Mouse (Mus musculus): ENCODE measurements around the gene Slc17a9. TPM values are rescaled to one million over a fixed set of nuclear protein-coding genes. Genes with fewer than 3 reads are reported as not detected.
"Not testable (repeated sequence)": the region's sequence is repeated elsewhere in the genome, so short reads cannot be mapped to it uniquely, and the experiment has no call there.

The Slc17a9 gene
- total RNA-seq, 4 experiments from 2014 or later = 0.30 to 0.75 (median 0.40) TPM

DNA sequence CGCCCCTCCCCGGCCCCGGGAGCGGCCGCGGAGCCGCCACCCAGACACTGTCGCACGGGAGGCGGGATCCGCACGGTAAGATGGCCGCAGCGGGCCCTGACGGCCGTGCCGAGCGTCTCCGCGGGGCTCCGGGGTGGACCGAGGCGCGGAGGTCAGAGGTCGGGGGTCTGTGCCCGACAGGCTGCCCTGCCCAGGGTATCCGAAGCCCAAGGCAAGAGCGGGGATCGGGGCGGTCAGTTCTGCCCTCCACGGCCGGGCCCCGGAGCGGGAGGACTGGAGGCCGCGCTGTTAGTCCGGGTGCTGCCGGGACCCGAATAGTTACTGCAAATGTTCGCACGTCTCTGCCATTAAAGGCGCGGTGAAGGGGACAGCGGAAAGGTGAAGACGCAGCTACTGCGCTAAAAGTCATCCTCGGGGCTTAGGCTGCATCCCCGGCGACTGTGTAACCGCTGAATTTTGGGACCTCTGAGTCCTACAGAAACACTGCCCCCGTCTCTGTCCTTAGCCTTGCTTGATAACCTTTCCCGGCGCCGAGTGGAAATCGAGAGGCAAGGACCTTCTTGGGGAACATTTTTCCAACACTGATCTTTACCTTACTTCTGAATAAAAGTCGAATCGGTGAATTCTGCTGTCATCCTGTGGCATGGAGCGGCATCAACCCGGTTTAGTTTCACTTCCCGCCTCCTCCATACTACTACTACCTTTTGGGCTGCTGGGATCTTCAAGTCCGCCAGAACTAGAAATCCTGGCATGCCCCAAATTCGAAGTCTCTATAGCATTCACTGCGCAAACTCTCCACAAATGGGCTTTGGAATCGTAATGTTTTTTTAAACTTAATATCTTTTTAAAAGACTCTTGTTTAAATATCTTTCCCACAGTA is 14.5 kb upstream of the Slc17a9 start:
- no peak for DNase-seq (ENCODE audit: low spot score)

DNA sequence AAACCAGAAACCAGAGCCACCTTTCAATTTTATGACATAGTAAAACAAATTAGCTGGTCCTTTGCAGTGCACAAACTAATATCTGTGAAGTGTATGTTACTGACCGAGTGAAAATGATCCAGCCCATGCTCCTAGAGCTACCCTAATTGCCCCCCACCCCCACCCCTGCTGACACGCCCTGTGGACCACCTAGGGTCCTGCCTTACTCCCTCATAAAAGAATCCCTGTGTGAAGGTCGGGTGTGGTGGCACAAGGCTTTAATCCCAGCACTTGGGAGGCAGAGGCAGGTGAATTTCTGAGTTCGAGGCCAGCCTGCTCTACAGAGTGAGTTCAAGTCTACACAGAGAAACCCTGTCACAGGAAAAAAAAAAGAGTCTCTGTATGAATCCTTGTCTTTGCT is 13.5 kb upstream of the Slc17a9 start:
- no peak for DNase-seq (ENCODE audit: low spot score)

DNA sequence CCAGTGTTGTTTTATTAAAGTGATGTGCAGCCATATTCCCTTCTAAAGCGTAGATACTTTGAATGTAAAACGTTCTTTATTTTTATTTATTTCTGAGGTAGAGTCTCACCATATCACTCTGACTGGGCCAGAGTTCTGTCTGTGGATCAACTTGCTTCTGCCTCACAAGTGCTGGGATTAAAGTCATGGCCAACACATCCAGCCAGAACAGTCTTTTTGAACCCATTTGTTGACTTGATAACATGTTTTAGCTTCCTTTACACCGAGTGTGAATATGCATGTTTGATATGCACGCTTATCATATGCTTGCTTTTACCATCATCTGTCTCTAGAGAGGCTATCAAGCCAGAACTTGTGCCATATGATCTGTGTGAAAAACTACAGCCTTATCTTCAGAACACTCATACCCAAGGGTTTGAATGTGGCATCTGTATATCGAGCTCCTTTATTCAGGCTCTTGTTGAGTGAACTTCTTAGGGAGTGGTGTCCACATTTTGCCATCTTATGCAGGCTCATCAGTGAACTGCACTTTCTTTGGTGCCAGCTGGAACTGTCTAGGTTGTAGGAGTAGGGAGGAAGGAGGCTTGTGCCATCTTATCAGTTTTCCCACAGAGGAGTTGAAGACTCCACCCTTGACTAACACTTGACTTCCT is 12.9 kb upstream of the Slc17a9 start:
- no peak for DNase-seq (ENCODE audit: low spot score)

DNA sequence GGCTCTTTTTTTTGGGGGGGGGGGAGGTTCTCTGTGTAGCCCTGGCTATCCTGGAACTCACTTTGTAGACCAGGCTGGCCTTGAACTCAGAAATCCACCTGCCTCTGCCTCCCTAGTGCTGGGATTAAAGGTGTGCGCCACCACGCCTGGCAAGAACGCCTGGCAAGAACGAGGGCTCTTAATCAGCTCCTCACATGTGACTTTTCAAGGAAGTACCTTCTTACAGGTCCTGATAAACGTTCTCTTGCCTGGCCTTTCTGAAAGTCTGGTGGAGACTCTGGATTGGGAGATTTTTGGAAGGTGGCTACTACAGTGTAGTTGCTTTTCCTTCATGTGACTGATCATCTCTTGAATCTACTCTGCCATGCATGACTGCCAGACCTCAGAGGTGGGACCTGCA is 2.3 kb upstream of the Slc17a9 start:
- not testable (repeated sequence) for DNase-seq (ENCODE audit: low spot score)

DNA sequence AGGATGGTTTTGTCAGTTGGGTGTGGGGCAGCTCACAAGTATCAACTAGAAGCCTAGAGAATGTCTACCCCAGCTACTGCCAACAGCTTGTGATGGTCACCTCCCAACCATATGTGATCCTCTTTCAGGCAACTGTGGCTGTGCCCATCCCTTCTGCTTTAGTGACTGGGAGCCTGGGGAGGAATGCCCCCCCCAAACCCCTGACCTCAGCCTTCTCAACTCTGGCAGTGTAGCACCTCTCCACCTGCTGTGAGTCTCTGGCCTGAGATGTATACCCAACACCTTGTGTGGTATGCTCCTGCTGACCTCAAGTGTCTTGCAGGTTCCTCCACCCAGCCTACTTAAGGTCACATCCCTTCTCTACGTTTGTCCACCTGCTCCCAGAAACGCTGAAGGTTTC is 1.2 kb upstream of the Slc17a9 start:
- DNase-seq (ENCODE audit: low spot score) = no peak

DNA sequence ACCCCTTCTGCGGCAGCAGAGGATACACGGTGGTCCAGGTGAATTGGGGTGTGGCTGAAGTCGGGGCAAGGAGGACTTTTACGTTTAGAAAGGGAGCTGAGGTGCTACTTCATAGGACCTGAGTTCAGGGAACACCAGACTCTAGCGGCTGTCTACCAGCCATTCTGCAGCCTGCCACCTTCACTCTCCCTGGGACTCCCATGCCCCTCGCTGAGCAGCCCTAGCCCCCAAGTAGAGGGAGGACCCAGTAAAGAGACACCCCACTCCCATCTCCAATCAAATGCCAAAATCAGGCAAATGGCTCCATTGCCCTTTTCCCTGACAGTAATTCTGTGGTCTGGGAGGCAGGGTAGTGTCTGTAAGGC is 333 bp downstream of the Slc17a9 start:
- no peak for DNase-seq (ENCODE audit: low spot score)

DNA sequence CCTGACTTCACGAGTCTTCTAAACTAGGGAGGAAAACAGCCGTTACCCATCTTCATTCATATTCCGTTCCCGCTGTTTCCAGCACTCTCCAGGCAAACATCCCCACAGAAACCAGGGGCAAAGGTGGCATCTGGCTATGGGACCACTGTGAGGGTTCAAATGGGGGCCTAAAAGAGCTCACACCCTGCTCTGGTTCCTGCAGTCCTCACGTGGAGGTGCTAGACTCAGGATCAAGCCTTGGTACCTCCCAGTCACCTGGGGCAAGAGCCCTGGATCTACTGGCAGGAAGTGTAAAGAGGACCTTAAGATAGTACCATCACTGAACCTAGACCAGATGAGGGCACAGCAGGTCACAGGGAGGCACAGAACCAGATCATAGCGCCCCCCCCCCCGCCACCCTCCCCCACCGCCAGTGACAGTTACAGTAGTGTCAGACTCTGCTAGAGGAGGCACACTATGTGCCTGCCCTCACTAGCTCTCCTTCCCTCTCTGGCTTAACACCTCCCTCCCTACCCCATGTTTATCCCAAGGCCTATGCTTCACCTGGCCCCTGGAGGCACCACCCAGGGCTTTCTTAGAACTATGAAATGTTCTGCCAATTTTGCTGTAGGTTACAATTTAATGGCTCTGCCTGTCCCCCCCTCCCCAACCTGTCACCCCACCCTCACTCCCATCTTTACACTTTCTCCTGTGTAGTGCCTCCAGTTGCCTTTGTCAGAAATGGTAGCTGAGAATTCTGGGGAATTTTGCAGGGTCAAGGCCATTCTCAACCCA is 980 bp downstream of the Slc17a9 start:
- no peak for DNase-seq (ENCODE audit: low spot score)

DNA sequence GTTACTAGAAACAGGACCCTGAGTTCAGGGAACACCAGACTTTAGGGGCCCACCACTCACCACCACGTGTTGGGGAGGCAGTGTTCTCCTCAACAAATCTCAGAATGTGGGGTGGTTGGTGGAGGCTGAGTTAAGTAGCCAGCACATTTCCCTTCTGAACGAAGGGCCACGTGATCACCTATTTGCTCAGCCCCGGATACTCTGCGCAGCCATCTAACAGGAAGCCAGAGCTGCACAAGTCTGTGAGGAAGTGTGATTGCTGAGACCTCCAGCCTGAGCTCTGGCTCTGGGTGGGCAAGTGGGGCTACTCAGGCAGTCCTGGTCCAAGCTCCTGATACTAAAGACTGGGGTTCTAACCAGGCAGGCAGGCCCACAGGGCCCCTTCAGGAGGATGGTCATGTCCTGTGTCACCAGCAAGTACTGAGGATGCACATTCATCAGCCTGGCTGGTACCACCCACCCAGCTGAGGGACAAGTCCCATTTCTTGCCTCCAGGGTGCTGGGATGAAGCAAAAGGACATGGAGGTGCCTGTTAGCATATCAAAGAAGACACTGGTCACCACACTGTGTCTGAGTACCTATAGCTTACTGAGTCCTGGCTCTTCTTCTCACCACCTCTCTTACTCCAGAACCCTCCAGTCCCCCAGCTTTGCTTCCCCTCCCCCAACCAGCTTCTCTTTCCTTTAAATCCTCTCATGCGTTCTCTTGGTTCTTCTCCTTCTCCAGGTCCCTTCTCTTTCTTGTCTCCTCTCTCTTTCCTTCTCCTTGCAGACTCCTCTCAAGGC is 1.8 kb downstream of the Slc17a9 start:
- no peak for DNase-seq (ENCODE audit: low spot score)

DNA sequence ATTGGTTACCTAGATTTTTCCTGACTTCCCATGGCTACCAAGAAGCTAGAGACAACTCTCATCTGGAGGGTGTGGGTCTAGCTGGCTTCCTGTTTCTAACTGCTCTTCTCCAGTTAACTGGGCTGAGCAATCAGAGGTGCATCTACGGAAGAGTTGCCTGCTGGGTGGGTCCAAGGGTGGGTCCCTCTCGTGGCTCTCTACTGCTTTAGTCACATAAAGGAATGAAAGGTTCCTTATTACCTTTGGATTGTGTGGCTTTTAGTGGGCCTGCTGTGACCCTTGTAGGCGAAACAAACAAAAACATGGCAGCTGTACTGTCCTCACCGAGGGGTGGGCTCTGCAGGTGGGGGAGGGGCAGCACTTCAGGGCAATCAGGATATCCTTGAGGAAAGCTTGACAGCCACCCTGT is 2.6 kb downstream of the Slc17a9 start:
- DNase-seq (ENCODE audit: low spot score) = no peak

DNA sequence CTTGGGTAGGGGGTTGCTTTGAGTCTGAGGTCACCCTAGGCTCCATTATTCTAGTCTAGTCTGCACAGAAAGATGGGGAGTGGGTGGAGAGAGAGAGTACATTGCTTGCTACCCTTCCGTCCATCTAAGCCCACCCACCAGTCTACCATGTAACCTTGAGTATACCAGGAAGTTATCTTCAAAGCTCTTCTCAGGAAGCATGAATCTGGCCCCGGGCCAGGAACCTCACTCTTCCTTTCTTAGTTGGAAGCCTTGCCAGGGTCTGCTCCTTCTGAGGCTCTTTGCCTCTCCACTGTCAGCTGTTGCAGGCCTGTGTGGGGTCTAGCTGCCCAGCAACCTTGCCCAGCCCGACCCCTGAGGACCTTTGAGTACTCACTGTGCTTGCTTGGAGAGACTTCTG is 6.0 kb downstream of the Slc17a9 start:
- no peak for DNase-seq (ENCODE audit: low spot score)

DNA sequence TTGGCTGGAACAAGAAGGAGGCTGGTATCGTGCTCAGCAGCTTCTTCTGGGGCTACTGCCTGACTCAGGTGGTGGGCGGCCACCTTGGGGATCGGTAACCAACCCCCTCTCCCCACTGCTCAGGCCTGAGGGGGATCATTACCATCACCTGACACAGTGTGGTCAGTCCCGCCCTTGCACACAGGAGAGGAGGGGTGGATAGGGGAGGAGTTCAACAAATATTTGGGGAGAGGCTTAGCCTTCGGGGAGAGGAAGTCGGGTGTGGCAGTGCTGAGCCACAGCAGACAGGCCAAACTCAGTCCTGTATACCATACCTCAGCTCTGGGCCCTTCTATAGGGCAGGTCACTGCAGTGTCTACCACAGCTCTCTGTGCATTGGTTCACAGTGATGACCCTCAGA is 6.9 kb downstream of the Slc17a9 start:
- DNase-seq (ENCODE audit: low spot score) = no peak

DNA sequence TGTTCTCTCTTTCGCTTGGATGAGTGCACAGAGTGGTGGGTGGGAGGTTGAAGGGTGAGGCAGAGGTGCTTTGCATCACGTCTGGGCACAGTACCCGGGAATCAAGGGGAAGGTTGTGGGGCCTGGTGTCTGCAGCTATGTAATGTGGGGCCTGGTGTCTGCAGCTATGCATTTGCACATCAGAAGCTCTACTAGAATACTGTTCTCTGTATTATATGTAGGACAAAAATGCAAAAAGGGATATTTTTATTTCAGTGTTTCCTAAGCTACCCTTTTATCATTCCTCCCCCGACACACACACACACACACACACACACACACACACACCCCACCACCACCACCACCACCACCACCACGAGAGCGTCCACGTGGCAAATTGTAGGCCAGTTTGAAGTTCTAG is 10.2 kb downstream of the Slc17a9 start:
- DNase-seq (ENCODE audit: low spot score) = no peak

DNA sequence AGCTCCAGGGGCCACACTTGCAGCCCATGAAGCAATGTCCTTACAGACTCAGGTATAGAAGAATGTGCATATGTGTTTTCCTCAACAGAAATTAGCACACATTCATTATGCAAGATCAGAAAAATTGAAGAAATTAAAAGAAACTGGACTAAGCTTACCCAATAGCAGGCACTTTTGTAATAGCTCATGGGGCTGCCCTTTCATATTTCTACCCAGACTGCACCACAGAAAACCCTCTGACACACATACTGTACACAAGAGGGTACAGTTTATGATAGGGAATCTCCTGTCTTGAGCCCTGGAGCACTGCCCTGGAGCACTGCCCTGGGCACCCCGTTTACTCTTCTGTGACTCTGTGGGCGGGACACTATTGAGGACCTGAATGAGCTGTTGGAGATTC is 12.9 kb downstream of the Slc17a9 start:
- DNase-seq (ENCODE audit: low spot score) = no peak

DNA sequence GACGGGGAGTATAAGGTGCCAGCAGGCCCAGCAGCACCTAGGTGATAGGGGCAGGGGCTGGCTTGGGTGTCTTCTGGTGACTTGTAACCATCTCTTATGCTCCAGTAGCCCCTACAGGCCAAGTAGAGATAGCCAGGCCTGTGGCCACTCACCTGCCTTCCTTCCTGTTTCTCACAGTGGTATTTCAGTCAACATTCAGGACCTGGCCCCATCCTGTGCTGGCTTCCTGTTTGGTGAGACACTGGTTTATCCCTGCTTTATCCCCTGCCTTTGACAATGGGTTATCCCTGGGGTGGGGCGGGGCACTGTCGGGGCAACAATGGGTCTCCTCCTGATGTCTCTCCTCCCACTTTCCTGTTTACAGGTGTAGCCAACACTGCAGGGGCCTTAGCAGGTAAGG is 15.3 kb downstream of the Slc17a9 start:
- DNase-seq (ENCODE audit: low spot score) = no peak

DNA sequence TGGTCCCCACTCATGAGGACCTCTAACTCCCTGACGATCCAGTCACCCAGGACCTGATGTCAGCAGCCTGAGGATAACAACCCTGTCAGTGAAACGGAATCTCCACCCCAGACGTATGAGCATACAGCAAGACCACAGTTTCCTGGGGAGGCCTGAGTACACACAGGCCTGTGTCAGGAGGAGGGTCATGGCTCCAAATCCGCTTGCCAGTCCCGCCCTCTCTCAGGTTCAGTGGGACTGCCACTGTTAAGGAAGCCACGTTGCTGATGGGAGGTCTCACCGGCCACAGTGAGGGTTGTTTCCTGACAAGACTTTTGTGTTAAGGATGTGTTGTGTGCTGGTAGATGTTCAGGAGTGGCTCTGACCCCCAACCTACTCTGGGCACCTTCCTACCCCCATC is 16.4 kb downstream of the Slc17a9 start:
- no peak for DNase-seq (ENCODE audit: low spot score)

DNA sequence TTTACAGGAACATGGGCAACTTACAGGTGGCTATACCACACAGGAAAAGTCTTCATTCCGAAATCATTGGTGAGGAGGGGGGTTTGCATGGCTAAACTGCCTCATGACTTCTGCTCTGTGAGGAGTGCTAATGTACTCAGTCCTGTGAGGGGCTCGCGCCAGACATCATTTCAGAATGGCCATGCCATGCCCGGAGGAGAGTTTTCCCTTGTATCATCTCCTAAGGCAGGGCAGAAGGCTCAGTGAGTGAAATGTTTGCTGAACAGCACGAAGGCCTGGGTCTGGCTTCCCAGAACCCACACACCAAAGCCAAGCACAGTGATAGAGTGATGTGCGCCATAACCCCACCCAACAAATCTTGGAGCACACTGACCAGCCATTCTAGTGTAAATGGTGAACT is 17.8 kb downstream of the Slc17a9 start:
- DNase-seq (ENCODE audit: low spot score) = no peak

DNA sequence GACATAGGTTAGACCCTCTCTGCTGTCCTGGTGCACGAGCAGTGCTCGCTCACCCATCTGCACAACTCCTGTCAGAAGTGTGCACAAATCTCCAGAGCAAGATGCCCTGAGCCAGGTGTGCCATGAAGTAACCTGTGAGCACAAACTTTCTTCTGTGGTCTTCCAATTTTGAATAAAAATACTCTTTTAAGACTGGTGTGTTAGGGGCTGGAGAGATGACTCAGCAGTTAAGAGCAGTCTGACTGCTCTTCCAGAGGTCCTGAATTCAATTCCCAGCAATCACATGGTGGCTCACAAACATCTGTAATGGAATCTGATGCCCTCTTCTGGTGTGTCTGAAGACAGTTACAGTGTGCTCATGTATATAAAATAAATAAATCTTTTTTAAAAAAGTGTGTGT is 18.3 kb downstream of the Slc17a9 start:
- DNase-seq (ENCODE audit: low spot score) = no peak

DNA sequence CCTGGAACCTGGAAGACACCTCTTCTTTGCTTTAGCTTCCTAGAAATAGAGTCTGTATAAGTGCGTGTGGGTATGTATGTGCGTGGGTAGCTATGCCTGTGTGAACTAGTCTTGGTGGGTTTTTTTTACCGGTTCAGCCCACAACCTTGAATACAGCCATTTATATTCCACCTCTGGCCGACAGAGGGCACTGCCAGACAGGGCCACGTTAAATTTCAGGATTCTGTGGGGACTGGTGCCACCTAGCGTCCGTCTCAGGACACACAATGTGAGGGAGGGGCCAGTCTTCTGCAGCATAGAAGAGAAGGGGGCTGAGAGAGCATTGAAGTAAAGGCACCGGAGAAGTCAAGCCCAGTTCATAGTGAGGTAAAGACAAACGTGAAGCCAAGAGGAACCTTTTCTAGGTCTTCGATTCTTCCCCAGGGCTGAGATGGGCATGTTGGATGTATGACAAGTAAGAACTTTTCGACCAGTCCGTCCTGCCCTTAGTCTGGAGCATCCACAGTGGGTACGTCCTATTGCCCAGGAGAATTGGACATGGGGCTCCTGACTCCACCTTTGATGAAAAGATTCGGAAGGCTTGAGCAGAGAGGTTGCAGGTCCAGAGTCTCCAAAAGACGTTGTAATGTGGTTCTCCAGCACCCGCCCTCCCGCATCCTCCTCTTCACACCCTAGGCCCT is 20.3 kb downstream of the Slc17a9 start:
- DNase-seq (ENCODE audit: low spot score) = peak; percentile 81

DNA sequence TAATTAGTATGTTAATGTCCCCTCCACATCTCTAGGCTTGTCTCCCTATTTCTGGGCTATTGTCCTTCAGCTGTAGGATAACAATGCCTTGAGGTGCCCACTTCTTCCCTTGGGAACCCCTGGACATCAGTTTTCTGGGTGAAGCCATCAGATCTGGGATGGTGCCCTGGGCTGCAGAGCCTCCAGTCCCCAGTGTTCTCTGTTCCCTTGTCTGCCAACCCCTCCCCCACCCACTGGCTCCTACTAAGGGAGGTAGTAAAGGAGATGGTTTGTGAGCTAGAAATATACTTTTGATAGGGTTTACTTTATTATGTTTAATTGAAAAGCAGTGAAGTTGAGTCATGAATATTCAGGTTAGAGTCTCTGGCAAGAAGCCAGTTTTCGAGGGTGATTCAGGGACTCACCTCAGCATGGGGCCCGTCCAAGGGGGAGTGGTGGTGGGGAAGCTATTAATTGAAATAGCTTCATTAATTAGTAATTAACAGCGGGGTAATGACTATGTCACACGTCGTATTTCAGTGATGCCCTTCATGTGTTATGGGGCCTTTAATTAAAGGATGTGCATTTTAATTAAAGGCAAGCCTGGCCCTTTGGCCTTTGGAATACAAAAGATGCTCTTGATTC is 21.6 kb downstream of the Slc17a9 start:
- no peak for DNase-seq (ENCODE audit: low spot score)

DNA sequence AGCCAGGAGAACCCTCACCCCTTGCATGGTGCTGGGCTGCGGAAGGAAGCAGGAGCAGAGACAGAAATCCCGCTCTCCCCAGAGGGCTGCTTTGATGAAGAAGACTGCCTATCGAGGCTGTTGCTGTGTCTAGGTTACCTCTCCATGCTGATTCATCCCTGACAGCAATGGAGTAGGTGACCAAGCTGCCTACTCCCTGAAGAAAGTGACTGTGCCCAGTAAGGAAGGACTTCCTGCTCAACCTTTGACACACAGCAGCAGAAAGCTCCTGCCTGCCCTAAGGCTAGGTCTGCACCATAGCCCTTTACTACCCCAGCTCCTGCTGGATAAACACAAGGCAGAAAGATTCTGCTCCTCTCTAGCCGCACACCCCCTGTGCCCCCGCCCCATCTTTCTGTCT is 23.8 kb downstream of the Slc17a9 start:
- DNase-seq (ENCODE audit: low spot score) = no peak

Measured in heart, adult 8-10 months (tissue).